Mouse (Mus musculus) midbrain, embryonic 15.5 days (tissue): ENCODE measurements around the gene Ssxb6. TPM values are rescaled to one million over a fixed set of nuclear protein-coding genes. Genes with fewer than 3 reads are reported as not detected.
"Not testable (repeated sequence)": the region's sequence is repeated elsewhere in the genome, so short reads cannot be mapped to it uniquely, and the experiment has no call there.

Experiments
- ATAC-seq: fragments of 200-750 bp; cut with Nextera tagmentation; replicated peaks from 2 replicates; pipeline ENCODE4 v1.8.0; 2017; ENCODE audit warnings: moderate TSS enrichment
- H3K27ac ChIP-seq: fragments of 300-500 bp; sonication (generic); 2 replicates; pipeline ENCODE4 v1.5.1; 2015; ENCODE audit warnings: mild to moderate bottlenecking, inconsistent platforms
- H3K27me3 ChIP-seq: fragments of 300-500 bp; sonication (generic); replicated peaks from 2 replicates; pipeline ENCODE4 v1.6.1; 2015; ENCODE audit warnings: inconsistent platforms
- H3K36me3 ChIP-seq: fragments of 300-500 bp; sonication (generic); replicated peaks from 2 replicates; pipeline ENCODE4 v1.6.1; 2015; ENCODE audit warnings: inconsistent platforms
- H3K4me1 ChIP-seq: fragments of 300-500 bp; sonication (generic); 2 replicates; pipeline ENCODE4 v1.6.1; 2015; ENCODE audit warnings: inconsistent platforms
- H3K4me2 ChIP-seq: fragments of 300-500 bp; sonication (generic); 2 replicates; pipeline ENCODE4 v1.6.1; 2015; ENCODE audit warnings: inconsistent platforms, mild to moderate bottlenecking, moderate library complexity
- H3K4me3 ChIP-seq: fragments of 300-500 bp; sonication (generic); 2 replicates; pipeline ENCODE4 v1.5.1; 2015; ENCODE audit warnings: mild to moderate bottlenecking, inconsistent platforms
- H3K9ac ChIP-seq: fragments of 300-500 bp; sonication (generic); 2 replicates; pipeline ENCODE4 v1.6.1; 2015; ENCODE audit warnings: mild to moderate bottlenecking, inconsistent platforms
- H3K9me3 ChIP-seq: fragments of 300-500 bp; sonication (generic); 2 replicates; pipeline ENCODE4 v1.6.1; 2016; ENCODE audit warnings: inconsistent platforms
- WGBS: fragments of 180-500 bp; shearing (Covaris S2); methylation state at CpG from one replicate; pipeline ENCODE4 v1.1.7; 2015; ENCODE audit warnings: mixed read lengths; 5-methylcytosine and 5-hydroxymethylcytosine counted together
- polyA plus RNA-seq: library from polyadenylated mRNA; unstranded; fragments of >200 nt; fragmentation: Nextera tagmentation; extraction: Ambion mirVana; gene quantifications from 2 replicates; pipeline ENCODE4 v1.2.1, GENCODE M21; 2015

Gene Ssxb6
- not detected in 2 replicates for polyA plus RNA-seq

DNA sequence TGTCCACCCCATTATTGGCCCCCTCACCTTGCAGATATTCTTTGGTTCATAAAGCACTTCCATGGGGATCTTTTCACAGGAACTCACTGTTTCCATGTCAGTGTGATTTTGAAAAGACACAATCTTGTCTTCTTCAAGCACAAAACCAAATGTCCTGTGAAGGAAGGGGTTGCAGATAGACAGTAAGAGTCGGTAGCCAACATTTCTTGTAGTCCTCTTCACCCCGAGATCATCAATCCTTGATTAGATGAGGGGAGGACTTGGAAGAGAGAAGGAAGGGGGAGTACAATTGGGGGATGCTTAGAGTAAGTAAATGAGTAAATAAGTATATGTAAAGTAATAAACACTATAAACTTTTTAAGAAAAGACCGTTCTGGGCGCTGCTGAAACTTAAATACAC is at the start of gene Ssxb6:
Gene Ssxb6 (minus strand): TSS at position 101 of the 400 bp plus-strand sequence.
- H3K4me3 ChIP-seq, H3K9ac ChIP-seq, H3K9me3 ChIP-seq, ATAC-seq, H3K27me3 ChIP-seq, H3K4me2 ChIP-seq, H3K4me1 ChIP-seq, H3K36me3 ChIP-seq, H3K27ac ChIP-seq: not testable (repeated sequence)
- 73% methylated on average over 4 of the region's 4 CpGs for WGBS

GRCm38 (mm10) chrX:8591716-8592115 is 43.7 kb upstream of the Ssxb6 start, which contains the start of gene Ssxb3:
Gene Ssxb3, minus strand, starts transcription at chrX:8591816.
- not testable (repeated sequence) for H3K9me3 ChIP-seq, H3K4me2 ChIP-seq, H3K27me3 ChIP-seq, H3K4me1 ChIP-seq, H3K27ac ChIP-seq, H3K36me3 ChIP-seq, H3K9ac ChIP-seq, H3K4me3 ChIP-seq, ATAC-seq
- WGBS = 26% methylated on average over 1 of the region's 1 CpGs

DNA sequence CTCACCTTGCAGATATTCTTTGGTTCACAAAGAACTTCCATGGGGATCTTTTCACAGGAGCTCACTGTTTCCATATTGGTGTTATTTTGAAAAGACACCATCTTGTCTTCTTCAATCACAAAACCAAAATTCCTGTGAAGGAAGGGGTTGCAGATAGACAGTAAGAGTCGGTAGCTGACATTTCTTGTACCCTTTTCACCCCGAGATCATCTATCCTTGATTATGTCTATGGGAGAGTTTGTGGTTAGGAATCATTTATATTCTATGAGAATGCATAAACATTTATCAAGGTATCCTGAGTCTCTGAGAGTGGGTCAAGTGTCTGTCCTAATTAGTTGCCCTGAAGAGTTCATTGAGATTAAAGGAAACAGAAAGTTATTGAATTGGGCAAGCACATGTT is 23.2 kb downstream of the Ssxb6 start, which contains the start of gene Gm14459:
Gene Gm14459 (minus strand): TSS at position 101 of the 400 bp plus-strand sequence.
- H3K36me3 ChIP-seq = no peaks in the 10 kb centered on the region
- ATAC-seq = no peak
- no peak within 1 kb of the TSS for H3K9ac ChIP-seq
- no peaks in the 10 kb centered on the region for H3K4me1 ChIP-seq
- 72% methylated on average over 2 of the region's 2 CpGs for WGBS
- no peaks in the 10 kb centered on the region for H3K27me3 ChIP-seq
- no peak within 1 kb of the TSS for H3K27ac ChIP-seq
- H3K4me3 ChIP-seq = no peak within 1 kb of the TSS
- no peaks in the 10 kb centered on the region for H3K9me3 ChIP-seq
- H3K4me2 ChIP-seq = no peak within 1 kb of the TSS

Other genes with a start within 250 kb of the Ssxb6 start
- gene Ssxb10, start 220.8 kb downstream of the Ssxb6 start, polyA plus RNA-seq = not detected in 2 replicates
- gene Ssxb9, start 181.3 kb downstream of the Ssxb6 start, polyA plus RNA-seq = not detected in 2 replicates
- not detected in 2 replicates for gene Ssxb1, start 134.9 kb downstream of the Ssxb6 start, polyA plus RNA-seq
- gene Ssxb2, start 86.5 kb downstream of the Ssxb6 start, polyA plus RNA-seq = not detected in 2 replicates
- not detected in 2 replicates for gene Gm14459, start 23.3 kb downstream of the Ssxb6 start, polyA plus RNA-seq
- gene Ssxb3, start 43.6 kb upstream of the Ssxb6 start, polyA plus RNA-seq = not detected in 2 replicates
- not detected in 2 replicates for gene Ssxb8, start 142.6 kb upstream of the Ssxb6 start, polyA plus RNA-seq
- gene Ssx9, start 200.2 kb upstream of the Ssxb6 start, polyA plus RNA-seq = not detected in 2 replicates